Mouse (Mus musculus) heart, adult 2 months (tissue): ENCODE measurements around the gene Spats1.

Experiments
- CTCF ChIP-seq: fragments of 200-600 bp; IDR thresholded peaks from 2 replicates; pipeline ENCODE4 v1.8.1; 2022; ENCODE audit warnings: antibody characterized with exemption, mild to moderate bottlenecking, moderate library complexity
- EP300 ChIP-seq: fragments of 200-500 bp; IDR thresholded peaks from 2 replicates; pipeline ENCODE4 v1.6.1; 2011; ENCODE audit warnings: low read depth, low read length, control low read depth; ENCODE audit not compliant: insufficient read depth

GRCm38 (mm10) chr17:45474146-45474545 lies 1.1 kb downstream of the Spats1 start:
- TF ChIP-seq CTCF (no peak), EP300 (no peak)
